Mouse (Mus musculus) bone marrow, adult 2 months (tissue): Measurements from ENCODE around the gene Vmp1.

Experiments
- CTCF ChIP-seq: fragments of 200-500 bp; IDR thresholded peaks from 2 replicates; pipeline ENCODE4 v1.5.1; 2011; ENCODE audit warnings: low read length, control low read depth; ENCODE audit not compliant: control insufficient read depth, insufficient read depth
- POLR2A ChIP-seq: fragments of 200-500 bp; IDR thresholded peaks from 2 replicates; pipeline ENCODE4 v1.6.1; 2011; ENCODE audit warnings: low read depth, mild to moderate bottlenecking, control low read depth, low read length, borderline replicate concordance; ENCODE audit not compliant: control insufficient read depth

DNA sequence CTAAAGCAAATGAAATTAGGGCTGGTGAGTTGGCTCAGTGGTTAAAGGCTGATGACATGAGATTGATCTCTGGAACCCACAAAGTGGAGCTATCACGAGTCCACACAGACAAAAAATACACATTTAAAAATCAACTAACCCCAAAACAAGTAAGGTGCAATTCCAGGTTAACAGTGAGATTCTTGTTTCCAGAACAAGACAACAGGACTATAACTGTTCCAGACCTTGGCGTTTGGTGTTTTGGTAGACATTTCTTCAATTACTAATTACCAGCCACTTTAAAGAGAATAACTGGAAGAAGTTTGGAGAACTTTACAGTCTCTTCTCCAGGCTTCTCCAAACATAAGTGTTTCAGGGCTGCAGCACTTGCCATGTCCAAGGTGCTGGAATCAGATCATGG is 8.9 kb upstream of the Vmp1 start:
- no peak for TF ChIP-seq CTCF
- TF ChIP-seq POLR2A, result no peak
